Mouse (Mus musculus) left cerebral cortex, adult 2 months (tissue): ENCODE results near the gene 1700023F06Rik. TPM values are rescaled to one million over a fixed set of nuclear protein-coding genes. Genes with fewer than 3 reads are reported as not detected.
A peak's percentile ranks its signal among the peaks of the same experiment; 100 is the strongest.
"Not testable (repeated sequence)": the region's sequence is repeated elsewhere in the genome, so short reads cannot be mapped to it uniquely, and the experiment has no call there.

Experiments used
- DNase-seq, 2 experiments: peaks; one replicate each; pipeline ENCODE4 v3.0.0; 2021 to 2022; ENCODE audit warnings: low spot score in 2 of 2, mixed read lengths in 1 of 2; ENCODE audit errors: extremely low spot score in 1 of 2
- H3K27ac ChIP-seq: fragments of 200-600 bp; 2 replicates; pipeline ENCODE4 v1.8.1; 2022
- H3K4me3 ChIP-seq: fragments of 200-600 bp; 2 replicates; pipeline ENCODE4 v1.8.1; 2022
- CTCF ChIP-seq: fragments of 200-600 bp; IDR thresholded peaks from 2 replicates; pipeline ENCODE4 v1.8.1; 2022; ENCODE audit warnings: antibody characterized with exemption, mild to moderate bottlenecking, moderate library complexity
- intact Hi-C: fragments of 180-260 bp; cut with DNase I; formaldehyde crosslinking; loops from one replicate; pipeline ENCODE4 v1.15.1; 2025
- total RNA-seq, 2 experiments: library from RNA; stranded (reverse); gene quantifications; 2 replicates each; pipeline ENCODE4 v1.2.3; 2021

1700023F06Rik gene
- total RNA-seq, 2 experiments from 2014 or later: 2.2 to 2.7 TPM

GRCm38 (mm10) chr11:103237757-103238156, 29.4 kb upstream of the 1700023F06Rik start:
- no peak for DNase-seq
- intact Hi-C loops: no loop called here
- H3K27ac ChIP-seq: no peak overlapping the region
- no peak overlapping the region for H3K4me3 ChIP-seq
- TF ChIP-seq CTCF: peak; percentile 21

GRCm38 (mm10) chr11:103236903-103237302, 28.5 kb upstream of the 1700023F06Rik start:
- Histone ChIP-seq H3K27ac (no peak overlapping the region), H3K4me3 (no peak overlapping the region)
- intact Hi-C loops: no loop called here
- no peak for TF ChIP-seq CTCF
- no peak for DNase-seq

GRCm38 (mm10) chr11:103236431-103236830, 28.1 kb upstream of the 1700023F06Rik start:
- H3K4me3 ChIP-seq: no peak overlapping the region
- intact Hi-C loops: no loop called here
- DNase-seq: no peak
- TF ChIP-seq CTCF: no peak
- no peak overlapping the region for H3K27ac ChIP-seq

- no peak for DNase-seq
- no peak for TF ChIP-seq CTCF
- no peak overlapping the region for H3K27ac ChIP-seq
- intact Hi-C loops: no loop called here
- no peak overlapping the region for H3K4me3 ChIP-seq
These were observed 27.3 kb upstream of the 1700023F06Rik start for GRCm38 (mm10) chr11:103235702-103236101.

- no peak for DNase-seq
- Histone ChIP-seq H3K4me3 (no peak overlapping the region), H3K27ac (no peak overlapping the region)
- TF ChIP-seq CTCF: no peak
- intact Hi-C loops: no loop called here
These were observed 26.1 kb upstream of the 1700023F06Rik start for GRCm38 (mm10) chr11:103234447-103234846.

GRCm38 (mm10) chr11:103232966-103233365, 24.6 kb upstream of the 1700023F06Rik start:
- DNase-seq: peak; percentile 77 to 78
- peak; percentile 91 for TF ChIP-seq CTCF
- H3K27ac ChIP-seq: no peak overlapping the region
- intact Hi-C loops: loop anchor here (1.0 kb wide), 2 partner anchors 34 to 92 kb away; partner anchors contain the start of gene Map3k14
- no peak overlapping the region for H3K4me3 ChIP-seq

GRCm38 (mm10) chr11:103231367-103231766, 23.0 kb upstream of the 1700023F06Rik start:
- no peak for DNase-seq
- Histone ChIP-seq H3K4me3 (no peak overlapping the region), H3K27ac (no peak overlapping the region)
- TF ChIP-seq CTCF: no peak
- intact Hi-C loops: no loop called here

GRCm38 (mm10) chr11:103230626-103231025, 22.3 kb upstream of the 1700023F06Rik start:
- Histone ChIP-seq H3K4me3 (no peak overlapping the region), H3K27ac (no peak overlapping the region)
- DNase-seq: no peak
- no peak for TF ChIP-seq CTCF
- intact Hi-C loops: no loop called here

- DNase-seq: no peak
- intact Hi-C loops: no loop called here
- TF ChIP-seq CTCF: peak; percentile 21
- no peak overlapping the region for H3K4me3 ChIP-seq
- no peak overlapping the region for H3K27ac ChIP-seq
These were observed 21.2 kb upstream of the 1700023F06Rik start for GRCm38 (mm10) chr11:103229608-103230007.

GRCm38 (mm10) chr11:103223951-103224456, 15.6 kb upstream of the 1700023F06Rik start:
- Histone ChIP-seq H3K4me3 (no peak overlapping the region), H3K27ac (peak overlapping the region; percentile 84)
- intact Hi-C loops: no loop called here
- DNase-seq: no peak
- no peak for TF ChIP-seq CTCF

- intact Hi-C loops: no loop called here
- no peak overlapping the region for H3K4me3 ChIP-seq
- peak overlapping the region; percentile 84 for H3K27ac ChIP-seq
- DNase-seq: peak in 1 of 2 experiments; percentile 30
- no peak for TF ChIP-seq CTCF
These were observed 15.1 kb upstream of the 1700023F06Rik start for GRCm38 (mm10) chr11:103223444-103223843.

- intact Hi-C loops, H3K27ac ChIP-seq, DNase-seq, H3K4me3 ChIP-seq: not testable (repeated sequence)
These were observed 14.4 kb upstream of the 1700023F06Rik start for GRCm38 (mm10) chr11:103222718-103223117.

- no peak for DNase-seq
- TF ChIP-seq CTCF: no peak
- intact Hi-C loops: no loop called here
These were observed 13.1 kb upstream of the 1700023F06Rik start for GRCm38 (mm10) chr11:103221437-103221836.

More at GRCm38 (mm10) chr11:103221437-103221836, 13.1 kb upstream of the 1700023F06Rik start:
- Histone ChIP-seq H3K4me3 (no peak overlapping the region), H3K27ac (no peak overlapping the region)
